Mouse (Mus musculus): Measurements from ENCODE around the gene Rbfox2. TPM values are rescaled to one million over a fixed set of nuclear protein-coding genes. Genes with fewer than 3 reads are reported as not detected.

Gene Rbfox2
- total and polyA plus RNA-seq, 2 experiments: 17.4 to 21.5 TPM

DNA sequence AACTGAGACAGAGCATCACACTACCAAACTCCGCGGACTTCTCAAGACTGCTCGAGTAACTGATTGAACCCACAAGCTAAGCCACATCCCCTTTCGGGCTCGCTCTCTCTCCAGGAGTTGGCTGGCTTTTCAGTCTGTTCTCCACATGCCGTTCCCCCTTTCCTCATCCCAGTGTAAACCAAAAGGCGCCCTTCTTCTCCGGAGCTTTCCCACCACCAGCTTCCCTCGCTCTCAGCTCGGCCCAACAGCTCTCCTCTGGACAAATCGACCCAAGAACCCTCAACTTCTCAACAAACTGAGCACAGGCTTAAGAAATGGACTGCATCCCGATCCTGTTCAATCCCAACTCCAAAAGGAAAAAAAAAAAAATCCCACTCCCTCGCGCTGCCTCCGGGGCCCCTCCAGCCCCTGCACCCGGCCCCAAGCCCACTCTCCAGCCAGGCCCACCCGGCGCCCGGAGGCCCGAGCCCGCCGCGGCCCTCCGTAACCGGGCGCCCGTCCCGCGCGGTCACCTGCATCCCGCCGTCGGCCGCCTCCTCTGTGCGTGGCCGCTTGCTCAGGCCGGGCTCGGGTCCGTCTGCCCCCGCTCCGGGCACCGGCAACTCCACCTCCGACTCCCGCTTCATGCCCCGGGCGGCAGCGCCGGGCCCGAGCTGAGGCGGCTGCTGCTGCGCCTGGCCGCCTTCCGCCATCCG, 805 bp downstream of the Rbfox2 start:
- peak; percentile 42 for DNase-seq (ENCODE audit: extremely low read depth, low read depth, low spot score)
- TF ChIP-seq POLR2A (IDR thresholded peaks at IDR 0.05; ENCODE audit: extremely low read depth, insufficient read depth, low read length) (no peak), CTCF (IDR thresholded peaks at IDR 0.05; ENCODE audit: low read depth, low read length) (no peak)
- H3K4me1 ChIP-seq (ENCODE audit: control insufficient read depth, insufficient read depth, low read length): peaks cover 14% of the 10 kb centered on the region
- peak overlapping the region; percentile 86 for H3K4me3 ChIP-seq (ENCODE audit: insufficient read depth, low read depth, low read length)
- peak overlapping the region; percentile 93 for H3K9ac ChIP-seq (ENCODE audit: low read depth, low read length)
- H3K79me2 ChIP-seq (ENCODE audit: control insufficient read depth, insufficient read depth, low read length): peaks cover 31% of the 10 kb centered on the region; the same call in 1 of the 2 replicates
- no peaks in the 10 kb centered on the region for H3K27me3 ChIP-seq (ENCODE audit: control insufficient read depth, insufficient read depth, low read length)
- H3K36me3 ChIP-seq (ENCODE audit: control insufficient read depth, insufficient read depth, low read length): no peaks in the 10 kb centered on the region
- peak overlapping the region; percentile 76 for H3K27ac ChIP-seq (replicated peaks; ENCODE audit: insufficient read depth, low read depth, low read length)
- WGBS: under 1% methylated on average over 45 of the region's 54 CpGs

DNA sequence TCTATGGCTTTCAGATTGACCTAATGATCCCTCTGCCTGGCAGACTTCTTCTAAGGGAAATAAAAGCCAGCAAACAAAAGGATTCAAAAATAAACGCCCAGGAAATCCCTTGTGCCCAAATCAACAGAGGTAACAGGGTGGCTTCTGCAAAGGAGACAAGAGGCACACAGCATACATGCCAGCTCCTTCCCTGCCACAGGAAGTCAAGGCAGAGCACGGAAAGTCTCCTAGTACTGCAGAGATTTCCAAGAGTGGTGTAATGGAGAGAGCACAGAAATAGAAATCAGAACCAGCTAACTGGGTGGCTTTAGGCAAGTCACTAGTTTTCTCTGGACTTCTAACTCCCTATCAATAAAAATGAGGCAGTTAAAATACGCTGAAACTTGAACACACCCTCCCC, 1.8 kb downstream of the Rbfox2 start:
- no peak overlapping the region for H3K9ac ChIP-seq (ENCODE audit: low read depth, low read length)
- 9% methylated on average over 3 of the region's 3 CpGs for WGBS
- no peaks in the 10 kb centered on the region for H3K36me3 ChIP-seq (ENCODE audit: control insufficient read depth, insufficient read depth, low read length)
- no peak overlapping the region for H3K27ac ChIP-seq (replicated peaks; ENCODE audit: insufficient read depth, low read depth, low read length)
- H3K4me3 ChIP-seq (ENCODE audit: insufficient read depth, low read depth, low read length): no peak overlapping the region
- H3K4me1 ChIP-seq (ENCODE audit: control insufficient read depth, insufficient read depth, low read length): peaks cover 19% of the 10 kb centered on the region
- no peak for TF ChIP-seq POLR2A (IDR thresholded peaks at IDR 0.05; ENCODE audit: extremely low read depth, insufficient read depth, low read length)
- TF ChIP-seq CTCF (IDR thresholded peaks at IDR 0.05; ENCODE audit: low read depth, low read length): no peak
- DNase-seq (ENCODE audit: extremely low read depth, low read depth, low spot score): peak; percentile 57
- peaks cover 34% of the 10 kb centered on the region; the same call in 1 of the 2 replicates for H3K79me2 ChIP-seq (ENCODE audit: control insufficient read depth, insufficient read depth, low read length)
- H3K27me3 ChIP-seq (ENCODE audit: control insufficient read depth, insufficient read depth, low read length): no peaks in the 10 kb centered on the region

DNA sequence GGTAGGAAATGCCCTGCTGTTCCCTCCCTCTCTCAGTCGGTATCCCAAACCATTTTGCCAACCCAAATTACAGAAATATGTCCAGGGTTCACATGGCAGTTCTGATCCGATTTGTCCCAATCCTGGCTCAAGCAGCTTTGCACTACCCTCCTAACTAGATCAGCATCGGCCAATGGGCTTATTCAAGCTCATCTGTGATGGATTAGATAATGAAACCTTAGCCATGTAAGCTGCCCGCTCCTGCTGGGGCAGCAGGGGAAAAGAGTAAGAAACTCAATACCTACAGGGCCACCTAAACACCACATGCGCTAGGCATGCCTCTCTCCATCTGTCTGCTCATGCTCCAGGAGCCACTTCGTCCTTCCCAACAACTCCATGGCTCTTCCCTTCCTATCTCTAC, 5.7 kb downstream of the Rbfox2 start:
- Histone ChIP-seq H3K79me2 (ENCODE audit: control insufficient read depth, insufficient read depth, low read length) (peaks cover 54% of the 10 kb centered on the region; the same call in 1 of the 2 replicates), H3K27ac (replicated peaks; ENCODE audit: insufficient read depth, low read depth, low read length) (no peak overlapping the region), H3K9ac (ENCODE audit: low read depth, low read length) (no peak overlapping the region), H3K27me3 (ENCODE audit: control insufficient read depth, insufficient read depth, low read length) (no peaks in the 10 kb centered on the region), H3K4me3 (ENCODE audit: insufficient read depth, low read depth, low read length) (no peak overlapping the region), H3K4me1 (ENCODE audit: control insufficient read depth, insufficient read depth, low read length) (peaks cover 17% of the 10 kb centered on the region), H3K36me3 (ENCODE audit: control insufficient read depth, insufficient read depth, low read length) (no peaks in the 10 kb centered on the region)
- DNase-seq (ENCODE audit: extremely low read depth, low read depth, low spot score): no peak
- TF ChIP-seq CTCF (IDR thresholded peaks at IDR 0.05; ENCODE audit: low read depth, low read length): no peak
- TF ChIP-seq POLR2A (IDR thresholded peaks at IDR 0.05; ENCODE audit: extremely low read depth, insufficient read depth, low read length): no peak
- 79% methylated on average over 6 of the region's 6 CpGs for WGBS

DNA sequence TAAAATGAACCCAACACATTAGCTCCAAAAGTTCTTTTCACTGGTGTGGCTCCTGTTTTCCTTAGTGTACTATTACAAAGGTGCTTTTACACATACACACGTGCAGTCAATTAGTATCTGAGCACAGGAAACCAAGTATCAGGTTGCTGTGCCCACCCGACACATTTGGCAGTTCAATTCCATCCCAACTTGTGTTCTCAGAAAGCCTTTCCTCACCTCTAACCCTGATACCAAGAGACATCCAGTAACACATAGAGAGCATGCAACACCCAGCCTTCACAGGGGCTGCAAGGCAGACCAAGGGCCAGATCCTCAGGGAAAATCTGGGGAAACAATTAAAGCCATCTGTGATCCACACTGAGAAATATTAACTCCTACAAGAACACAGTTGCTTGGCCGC, 8.2 kb downstream of the Rbfox2 start:
- Histone ChIP-seq H3K36me3 (ENCODE audit: control insufficient read depth, insufficient read depth, low read length) (no peaks in the 10 kb centered on the region), H3K79me2 (ENCODE audit: control insufficient read depth, insufficient read depth, low read length) (peaks cover 57% of the 10 kb centered on the region; the same call in 1 of the 2 replicates), H3K4me3 (ENCODE audit: insufficient read depth, low read depth, low read length) (no peak overlapping the region), H3K27me3 (ENCODE audit: control insufficient read depth, insufficient read depth, low read length) (no peaks in the 10 kb centered on the region), H3K27ac (replicated peaks; ENCODE audit: insufficient read depth, low read depth, low read length) (no peak overlapping the region), H3K4me1 (ENCODE audit: control insufficient read depth, insufficient read depth, low read length) (peaks cover 14% of the 10 kb centered on the region), H3K9ac (ENCODE audit: low read depth, low read length) (no peak overlapping the region)
- TF ChIP-seq CTCF (IDR thresholded peaks at IDR 0.05; ENCODE audit: low read depth, low read length): no peak
- TF ChIP-seq POLR2A (IDR thresholded peaks at IDR 0.05; ENCODE audit: extremely low read depth, insufficient read depth, low read length): no peak
- DNase-seq (ENCODE audit: extremely low read depth, low read depth, low spot score): no peak
- 95% methylated on average over 3 of the region's 3 CpGs for WGBS

DNA sequence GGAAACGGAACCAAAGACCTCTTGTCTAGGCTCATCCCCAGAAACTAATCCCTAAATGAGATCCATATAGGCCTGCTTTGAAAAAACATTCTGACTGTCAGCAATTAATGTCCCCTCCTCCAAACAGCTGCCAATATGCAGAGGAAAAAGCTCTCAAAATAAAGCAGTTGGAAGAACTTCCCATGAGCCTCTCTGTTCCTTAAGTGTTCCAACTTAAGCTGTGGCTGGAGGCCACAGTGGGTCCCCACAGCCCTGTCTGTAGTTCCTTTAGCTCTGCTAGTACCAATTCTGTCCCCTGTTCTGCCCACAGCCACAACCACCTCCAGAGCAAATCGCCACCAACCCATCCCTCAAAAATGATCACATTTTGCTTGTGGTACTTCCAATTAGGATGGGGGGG, 10.2 kb downstream of the Rbfox2 start:
- no peaks in the 10 kb centered on the region for H3K36me3 ChIP-seq (ENCODE audit: control insufficient read depth, insufficient read depth, low read length)
- no peaks in the 10 kb centered on the region for H3K27me3 ChIP-seq (ENCODE audit: control insufficient read depth, insufficient read depth, low read length)
- WGBS: 92% methylated on average over 2 of the region's 2 CpGs
- H3K4me3 ChIP-seq (ENCODE audit: insufficient read depth, low read depth, low read length): no peak overlapping the region
- no peak overlapping the region for H3K27ac ChIP-seq (replicated peaks; ENCODE audit: insufficient read depth, low read depth, low read length)
- TF ChIP-seq CTCF (IDR thresholded peaks at IDR 0.05; ENCODE audit: low read depth, low read length) (no peak), POLR2A (IDR thresholded peaks at IDR 0.05; ENCODE audit: extremely low read depth, insufficient read depth, low read length) (no peak)
- H3K4me1 ChIP-seq (ENCODE audit: control insufficient read depth, insufficient read depth, low read length): peaks cover 17% of the 10 kb centered on the region
- DNase-seq (ENCODE audit: extremely low read depth, low read depth, low spot score): no peak
- H3K9ac ChIP-seq (ENCODE audit: low read depth, low read length): no peak overlapping the region
- peaks cover 56% of the 10 kb centered on the region for H3K79me2 ChIP-seq (ENCODE audit: control insufficient read depth, insufficient read depth, low read length)

DNA sequence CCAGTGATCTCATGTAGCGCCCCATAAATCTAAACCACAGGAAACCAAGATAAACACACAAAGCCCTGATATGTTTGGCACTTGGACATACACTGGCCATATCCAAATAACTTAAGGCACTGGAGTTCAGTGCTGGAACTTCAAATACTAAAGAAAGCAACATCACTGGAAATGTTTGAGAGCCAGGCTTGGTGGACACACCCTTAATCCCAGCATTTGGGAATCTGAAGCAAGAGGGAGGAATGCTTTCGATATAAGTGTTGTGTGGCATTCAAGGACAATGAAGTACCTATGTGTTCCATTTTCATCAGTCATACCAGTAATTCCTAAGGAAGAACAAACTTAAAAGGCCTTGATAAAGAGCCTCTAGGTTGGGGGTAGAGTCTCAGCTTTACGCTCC, 13.3 kb downstream of the Rbfox2 start:
- Histone ChIP-seq H3K27me3 (ENCODE audit: control insufficient read depth, insufficient read depth, low read length) (no peaks in the 10 kb centered on the region), H3K79me2 (ENCODE audit: control insufficient read depth, insufficient read depth, low read length) (peaks cover 60% of the 10 kb centered on the region), H3K36me3 (ENCODE audit: control insufficient read depth, insufficient read depth, low read length) (no peaks in the 10 kb centered on the region), H3K4me3 (ENCODE audit: insufficient read depth, low read depth, low read length) (no peak overlapping the region), H3K27ac (replicated peaks; ENCODE audit: insufficient read depth, low read depth, low read length) (no peak overlapping the region), H3K4me1 (ENCODE audit: control insufficient read depth, insufficient read depth, low read length) (peaks cover 12% of the 10 kb centered on the region), H3K9ac (ENCODE audit: low read depth, low read length) (no peak overlapping the region)
- WGBS: 92% methylated on average over 3 of the region's 3 CpGs
- DNase-seq (ENCODE audit: extremely low read depth, low read depth, low spot score): no peak
- no peak for TF ChIP-seq CTCF (IDR thresholded peaks at IDR 0.05; ENCODE audit: low read depth, low read length)
- no peak for TF ChIP-seq POLR2A (IDR thresholded peaks at IDR 0.05; ENCODE audit: extremely low read depth, insufficient read depth, low read length)

Measured in liver, adult 2 months (tissue).